Mouse (Mus musculus): ENCODE measurements around the gene Brca1.

GRCm38 (mm10) chr11:101471926-101472325, 79.8 kb downstream of the Brca1 start:
- TF ChIP-seq E2F4 (IDR thresholded peaks at IDR 0.05; ENCODE audit: insufficient read depth) = no peak
- TF ChIP-seq POLR2A (IDR thresholded peaks at IDR 0.05; ENCODE audit: insufficient read length, low read depth) = no peak
- TF ChIP-seq CEBPB (IDR thresholded peaks at IDR 0.05; ENCODE audit: insufficient read depth, poor library complexity, severe bottlenecking) = no peak
- no peak for TF ChIP-seq MYOD1 (IDR thresholded peaks at IDR 0.05; ENCODE audit: control insufficient read depth in 1 of 3, insufficient read length in 2 of 3, low read depth in 2 of 3)
- no peak for TF ChIP-seq USF1 (IDR thresholded peaks at IDR 0.05; ENCODE audit: low read depth)
- TF ChIP-seq TCF12 (IDR thresholded peaks at IDR 0.05; ENCODE audit: insufficient read depth, poor library complexity, severe bottlenecking) = no peak
- no peak for TF ChIP-seq REST (IDR thresholded peaks at IDR 0.05; ENCODE audit: insufficient read depth, insufficient read length)
- TF ChIP-seq SRF (IDR thresholded peaks at IDR 0.05; ENCODE audit: control insufficient read depth, insufficient read length, low read depth) = no peak
- TF ChIP-seq MAX (IDR thresholded peaks at IDR 0.05; ENCODE audit: low read depth) = no peak
- TF ChIP-seq TCF3 (IDR thresholded peaks at IDR 0.05; ENCODE audit: insufficient read length, low read depth) = no peak
- TF ChIP-seq POLR2AphosphoS2 (IDR thresholded peaks at IDR 0.05; ENCODE audit: insufficient read length, low read depth) = no peak
- TF ChIP-seq MYOG (IDR thresholded peaks at IDR 0.05; ENCODE audit: control insufficient read depth in 1 of 3, insufficient read depth in 1 of 3, insufficient read length in 2 of 3, low read depth in 2 of 3) = no peak

Measured in myocyte (in vitro differentiated cells).